Mouse (Mus musculus) midbrain, postnatal 0 days (tissue): ENCODE measurements around the gene Gpbar1. TPM values are rescaled to one million over a fixed set of nuclear protein-coding genes. Genes with fewer than 3 reads are reported as not detected.
A peak's percentile ranks its signal among the peaks of the same experiment; 100 is the strongest.
"Not testable (repeated sequence)": the region's sequence is repeated elsewhere in the genome, so short reads cannot be mapped to it uniquely, and the experiment has no call there.

Experiments
- ATAC-seq: fragments of 200-750 bp; cut with Nextera tagmentation; 2 replicates; pipeline ENCODE4 v1.8.0; 2017; ENCODE audit warnings: moderate number of reproducible peaks, mild to moderate bottlenecking, moderate TSS enrichment, moderate library complexity; ENCODE audit not compliant: low FRiP score
- DNase-seq: peaks from one replicate; pipeline ENCODE4 v3.0.0-alpha.2; 2015; ENCODE audit warnings: low spot score
- H3K27ac ChIP-seq: fragments of 300-500 bp; sonication (generic); 2 replicates; pipeline ENCODE4 v1.5.1; 2014; ENCODE audit warnings: low read depth, mild to moderate bottlenecking, low read length, mixed read lengths
- H3K27me3 ChIP-seq: fragments of 300-500 bp; sonication (generic); 2 replicates; pipeline ENCODE4 v1.6.1; 2014; ENCODE audit warnings: low read length, control low read depth, mixed read lengths; ENCODE audit not compliant: insufficient read depth
- H3K36me3 ChIP-seq: fragments of 300-500 bp; sonication (generic); 2 replicates; pipeline ENCODE4 v1.6.1; 2014; ENCODE audit warnings: low read length, control low read depth, mixed read lengths; ENCODE audit not compliant: insufficient read depth
- H3K4me1 ChIP-seq: fragments of 300-500 bp; sonication (generic); 2 replicates; pipeline ENCODE4 v1.6.1; 2014; ENCODE audit warnings: mild to moderate bottlenecking, control low read depth, antibody characterized with exemption, low read length, mixed read lengths; ENCODE audit not compliant: insufficient read depth
- H3K4me2 ChIP-seq: fragments of 300-500 bp; sonication (generic); 2 replicates; pipeline ENCODE4 v1.6.1; 2014; ENCODE audit warnings: low read depth, mild to moderate bottlenecking, low read length, mixed read lengths; ENCODE audit not compliant: poor library complexity, severe bottlenecking
- H3K4me3 ChIP-seq: fragments of 300-500 bp; sonication (generic); 2 replicates; pipeline ENCODE4 v1.5.1; 2014; ENCODE audit warnings: low read depth, mild to moderate bottlenecking, low read length, moderate library complexity
- H3K9ac ChIP-seq: fragments of 300-500 bp; sonication (generic); replicated peaks from 2 replicates; pipeline ENCODE4 v1.6.1; 2014; ENCODE audit warnings: mild to moderate bottlenecking, low read length, moderate library complexity, mixed read lengths; ENCODE audit not compliant: poor library complexity, severe bottlenecking
- H3K9me3 ChIP-seq: fragments of 300-500 bp; sonication (generic); 2 replicates; pipeline ENCODE4 v1.6.1; 2016; ENCODE audit warnings: low read length, control low read depth
- CTCF ChIP-seq: IDR thresholded peaks from 2 replicates; pipeline ENCODE4 v1.5.1; 2016; ENCODE audit warnings: antibody characterized with exemption, mild to moderate bottlenecking
- WGBS: fragments of 180-500 bp; shearing (Covaris S2); extraction: QIAGEN DNeasy Blood & Tissue Kit; methylation state at CpG from one replicate; pipeline ENCODE4 v1.1.7; 2014; 5-methylcytosine and 5-hydroxymethylcytosine counted together
- polyA plus RNA-seq: library from polyadenylated mRNA; unstranded; fragments of >200 nt; fragmentation: Nextera tagmentation; extraction: Ambion mirVana; gene quantifications from 2 replicates; pipeline ENCODE4 v1.2.1, GENCODE M21; 2015
- total RNA-seq: library from RNA; depleted of rRNA; stranded (reverse); fragments of >200 nt; gene quantifications from 2 replicates; pipeline ENCODE4 v1.2.3, GENCODE M21; 2014

Gpbar1 gene
- total and polyA plus RNA-seq, 2 experiments from 2014 or later: not detected

GRCm38 (mm10) chr1:74284543-74285160, 6.3 kb downstream of the Gpbar1 start, which contains the start of the genes Aamp and Pnkd:
Aamp (minus strand) TSS chr1:74284738.
Pnkd (plus strand) TSS chr1:74284930.
- DNase-seq: peak; percentile 100
- Histone ChIP-seq H3K27ac (peak within 1 kb of the TSS; percentile 71), H3K27me3 (no peaks in the 10 kb centered on the region), H3K9me3 (no peaks in the 10 kb centered on the region), H3K4me3 (peak within 1 kb of the TSS; percentile 79), H3K36me3 (peaks cover 32% of the 10 kb centered on the region), H3K4me1 (peaks cover 4% of the 10 kb centered on the region; the same call in 1 of the 2 replicates), H3K9ac (peak within 1 kb of the TSS; percentile 77), H3K4me2 (peak within 1 kb of the TSS; percentile 71)
- ATAC-seq: peak; percentile 97
- whole genome bisulfite sequencing: under 1% methylated on average over 56 of the region's 56 CpGs
- peak; percentile 41 for TF ChIP-seq CTCF

- ATAC-seq (no peak), DNase-seq (peak; percentile 14)
- peaks cover 34% of the 10 kb centered on the region for H3K36me3 ChIP-seq
- no peaks in the 10 kb centered on the region for H3K9me3 ChIP-seq
- peak overlapping the region; percentile 79 for H3K4me3 ChIP-seq
- H3K4me2 ChIP-seq: peak overlapping the region; percentile 71
- no peaks in the 10 kb centered on the region for H3K27me3 ChIP-seq
- H3K27ac ChIP-seq: peak overlapping the region; percentile 49
- TF ChIP-seq CTCF: no peak
- peaks cover 4% of the 10 kb centered on the region; the same call in 1 of the 2 replicates for H3K4me1 ChIP-seq
- peak overlapping the region; percentile 61 for H3K9ac ChIP-seq
- 3% methylated on average over 23 of the region's 23 CpGs for WGBS
Measured at GRCm38 (mm10) chr1:74285212-74286010, 7.1 kb downstream of the Gpbar1 start.

GRCm38 (mm10) chr1:74286869-74287607, 8.7 kb downstream of the Gpbar1 start:
- not testable (repeated sequence) for H3K9ac ChIP-seq, H3K9me3 ChIP-seq, H3K4me3 ChIP-seq, H3K27ac ChIP-seq, H3K4me1 ChIP-seq, ATAC-seq, H3K27me3 ChIP-seq, H3K4me2 ChIP-seq
- DNase-seq: peak; percentile 28
- peak; percentile 65 for TF ChIP-seq CTCF
- 60% methylated on average over 15 of the region's 17 CpGs for WGBS
- peaks cover 28% of the 10 kb centered on the region for H3K36me3 ChIP-seq

- Histone ChIP-seq H3K27ac (no peak overlapping the region), H3K36me3 (peaks cover 24% of the 10 kb centered on the region), H3K27me3 (no peaks in the 10 kb centered on the region), H3K9me3 (no peaks in the 10 kb centered on the region), H3K4me3 (no peak overlapping the region), H3K9ac (peak overlapping the region; percentile 19; the same call in 1 of the 2 replicates), H3K4me2 (no peak overlapping the region), H3K4me1 (peaks cover 4% of the 10 kb centered on the region; the same call in 1 of the 2 replicates)
- TF ChIP-seq CTCF: no peak
- DNase-seq (no peak), ATAC-seq (no peak)
- 82% methylated on average over 4 of the region's 4 CpGs for WGBS
Measured at GRCm38 (mm10) chr1:74288327-74288726, 10.0 kb downstream of the Gpbar1 start.

GRCm38 (mm10) chr1:74289248-74289647, 10.9 kb downstream of the Gpbar1 start:
- no peak overlapping the region for H3K27ac ChIP-seq
- WGBS: 92% methylated on average over 9 of the region's 9 CpGs
- H3K4me1 ChIP-seq: peaks cover 4% of the 10 kb centered on the region; the same call in 1 of the 2 replicates

More at GRCm38 (mm10) chr1:74289248-74289647, 10.9 kb downstream of the Gpbar1 start:
- H3K4me2 ChIP-seq: no peak overlapping the region
- no peaks in the 10 kb centered on the region for H3K27me3 ChIP-seq
- no peak overlapping the region for H3K9ac ChIP-seq
- peaks cover 27% of the 10 kb centered on the region for H3K36me3 ChIP-seq
- H3K4me3 ChIP-seq: no peak overlapping the region
- no peaks in the 10 kb centered on the region for H3K9me3 ChIP-seq
- no peak for TF ChIP-seq CTCF
- ATAC-seq (no peak), DNase-seq (no peak)
